Mouse (Mus musculus) midbrain, embryonic 14.5 days (tissue): ENCODE measurements around the gene Nf1. TPM values are rescaled to one million over a fixed set of nuclear protein-coding genes. Genes with fewer than 3 reads are reported as not detected.
A peak's percentile ranks its signal among the peaks of the same experiment; 100 is the strongest.

Experiments used
- ATAC-seq: fragments of 200-750 bp; cut with Nextera tagmentation; 2 replicates; pipeline ENCODE4 v1.8.0; 2017; ENCODE audit warnings: moderate number of reproducible peaks, moderate library complexity; ENCODE audit not compliant: low FRiP score, low TSS enrichment
- DNase-seq: peaks from one replicate; pipeline ENCODE4 v3.0.0-alpha.2; 2015
- H3K27ac ChIP-seq: fragments of 300-500 bp; sonication (generic); replicated peaks from 2 replicates; pipeline ENCODE4 v1.5.1; 2014; ENCODE audit warnings: mild to moderate bottlenecking, low read depth, low read length, moderate library complexity
- H3K27me3 ChIP-seq: fragments of 300-500 bp; sonication (generic); 2 replicates; pipeline ENCODE4 v1.6.1; 2014; ENCODE audit warnings: low read length, control low read depth, mixed read lengths; ENCODE audit not compliant: control insufficient read depth, insufficient read depth
- H3K36me3 ChIP-seq: fragments of 300-500 bp; sonication (generic); 2 replicates; pipeline ENCODE4 v1.6.1; 2014; ENCODE audit warnings: low read length, control low read depth; ENCODE audit not compliant: control insufficient read depth, insufficient read depth
- H3K4me1 ChIP-seq: fragments of 300-500 bp; sonication (generic); 2 replicates; pipeline ENCODE4 v1.6.1; 2014; ENCODE audit warnings: mild to moderate bottlenecking, antibody characterized with exemption, low read length, control low read depth; ENCODE audit not compliant: control insufficient read depth, insufficient read depth
- H3K4me2 ChIP-seq: fragments of 300-500 bp; sonication (generic); 2 replicates; pipeline ENCODE4 v1.6.1; 2014; ENCODE audit warnings: mild to moderate bottlenecking, low read length, moderate library complexity
- H3K4me3 ChIP-seq: fragments of 300-500 bp; sonication (generic); replicated peaks from 2 replicates; pipeline ENCODE4 v1.5.1; 2014; ENCODE audit warnings: low read depth, low read length
- H3K9ac ChIP-seq: fragments of 300-500 bp; sonication (generic); replicated peaks from 2 replicates; pipeline ENCODE4 v1.6.1; 2014; ENCODE audit warnings: mild to moderate bottlenecking, low read length, moderate library complexity
- H3K9me3 ChIP-seq: fragments of 300-500 bp; sonication (generic); 2 replicates; pipeline ENCODE4 v1.6.1; 2016; ENCODE audit warnings: low read length, control low read depth, mixed read lengths; ENCODE audit not compliant: control insufficient read depth
- WGBS: fragments of 180-500 bp; shearing (Covaris S2); extraction: QIAGEN DNeasy Blood & Tissue Kit; methylation state at CpG from one replicate; pipeline ENCODE4 v1.1.7; 2014; 5-methylcytosine and 5-hydroxymethylcytosine counted together
- polyA plus RNA-seq: library from polyadenylated mRNA; unstranded; fragments of >200 nt; fragmentation: Nextera tagmentation; extraction: Ambion mirVana; gene quantifications from 2 replicates; pipeline ENCODE4 v1.2.1, GENCODE M21; 2014

Gene Nf1
- polyA plus RNA-seq, 1 experiment from 2014 or later = 15.6 TPM

GRCm38 (mm10) chr11:79403625-79404319 is 64.3 kb downstream of the Nf1 start:
- no peaks in the 10 kb centered on the region for H3K4me1 ChIP-seq
- WGBS = 96% methylated on average over 6 of the region's 6 CpGs
- H3K9ac ChIP-seq = no peak overlapping the region
- H3K27me3 ChIP-seq = no peaks in the 10 kb centered on the region
- no peak overlapping the region for H3K4me3 ChIP-seq
- peaks cover 26% of the 10 kb centered on the region for H3K36me3 ChIP-seq
- ATAC-seq = no peak
- H3K4me2 ChIP-seq = no peak overlapping the region
- DNase-seq = no peak
- no peak overlapping the region for H3K27ac ChIP-seq
- no peaks in the 10 kb centered on the region for H3K9me3 ChIP-seq

GRCm38 (mm10) chr11:79413761-79414513 is 74.4 kb downstream of the Nf1 start:
- H3K9ac ChIP-seq = no peak overlapping the region
- H3K4me1 ChIP-seq = no peaks in the 10 kb centered on the region
- peaks cover 27% of the 10 kb centered on the region for H3K36me3 ChIP-seq
- no peak overlapping the region for H3K4me3 ChIP-seq
- 85% methylated on average over 7 of the region's 7 CpGs for WGBS
- DNase-seq (no peak), ATAC-seq (no peak)
- no peak overlapping the region for H3K4me2 ChIP-seq
- H3K27ac ChIP-seq = no peak overlapping the region
- H3K9me3 ChIP-seq = no peaks in the 10 kb centered on the region
- no peaks in the 10 kb centered on the region for H3K27me3 ChIP-seq

DNA sequence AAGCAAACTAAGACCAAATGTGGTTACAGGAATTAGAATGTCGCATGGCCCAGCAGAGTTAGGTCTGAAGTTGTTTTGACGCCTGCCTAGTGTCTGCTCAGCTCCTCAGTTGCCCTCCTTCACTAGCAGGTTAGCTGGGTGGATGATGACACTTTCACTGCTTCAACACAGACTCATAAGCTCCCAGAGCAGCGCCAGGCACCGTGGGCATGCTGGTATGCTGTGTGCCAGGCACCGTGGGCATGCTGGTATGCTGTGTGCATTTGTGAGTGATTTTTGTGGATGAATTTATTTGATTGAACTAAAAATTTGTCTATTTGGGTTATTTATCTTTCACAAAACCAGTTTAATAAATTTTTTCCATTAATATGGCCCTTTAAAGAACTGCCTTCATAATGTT is 83.0 kb downstream of the Nf1 start:
- ATAC-seq = no peak
- H3K36me3 ChIP-seq = 0 out of 2 replicates have a peak, but pooled peaks cover 19% of the 10 kb centered on the region
- H3K9me3 ChIP-seq = no peaks in the 10 kb centered on the region
- H3K27ac ChIP-seq = no peak overlapping the region
- H3K27me3 ChIP-seq = no peaks in the 10 kb centered on the region
- H3K4me2 ChIP-seq = no peak overlapping the region
- H3K9ac ChIP-seq = no peak overlapping the region
- 94% methylated on average over 5 of the region's 5 CpGs for WGBS
- DNase-seq = no peak
- no peak overlapping the region for H3K4me3 ChIP-seq
- H3K4me1 ChIP-seq = no peaks in the 10 kb centered on the region

GRCm38 (mm10) chr11:79426571-79426970 is 87.1 kb downstream of the Nf1 start:
- no peak for ATAC-seq
- WGBS = 69% methylated on average over 4 of the region's 4 CpGs
- H3K4me1 ChIP-seq = no peaks in the 10 kb centered on the region
- H3K27ac ChIP-seq = no peak overlapping the region
- H3K4me2 ChIP-seq = no peak overlapping the region
- no peaks in the 10 kb centered on the region for H3K27me3 ChIP-seq
- H3K4me3 ChIP-seq = no peak overlapping the region
- peaks cover 12% of the 10 kb centered on the region; the same call in 1 of the 2 replicates for H3K36me3 ChIP-seq
- no peak overlapping the region for H3K9ac ChIP-seq
- no peak for DNase-seq
- no peaks in the 10 kb centered on the region for H3K9me3 ChIP-seq

DNA sequence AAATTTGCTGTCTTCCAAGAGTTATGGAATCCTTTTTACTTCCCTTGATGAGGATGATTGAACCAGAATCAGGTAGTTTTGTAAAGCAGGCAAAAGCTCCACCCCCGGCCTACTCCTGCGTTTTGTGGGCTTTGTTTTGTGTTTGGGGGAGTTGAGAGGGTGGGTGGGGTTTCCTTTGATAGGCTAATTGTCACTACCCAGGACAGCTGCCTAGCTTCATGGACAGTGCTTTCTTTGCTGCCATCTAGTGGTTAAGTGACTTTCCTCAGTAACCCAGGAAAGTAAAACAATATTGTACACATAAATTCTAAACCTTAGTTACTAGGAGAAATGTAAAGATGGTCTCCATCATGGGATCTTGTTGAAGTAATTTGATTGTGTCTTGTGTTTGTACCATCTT is 88.1 kb downstream of the Nf1 start:
- 2% methylated on average over 2 of the region's 2 CpGs for WGBS
- ATAC-seq = no peak

DNA sequence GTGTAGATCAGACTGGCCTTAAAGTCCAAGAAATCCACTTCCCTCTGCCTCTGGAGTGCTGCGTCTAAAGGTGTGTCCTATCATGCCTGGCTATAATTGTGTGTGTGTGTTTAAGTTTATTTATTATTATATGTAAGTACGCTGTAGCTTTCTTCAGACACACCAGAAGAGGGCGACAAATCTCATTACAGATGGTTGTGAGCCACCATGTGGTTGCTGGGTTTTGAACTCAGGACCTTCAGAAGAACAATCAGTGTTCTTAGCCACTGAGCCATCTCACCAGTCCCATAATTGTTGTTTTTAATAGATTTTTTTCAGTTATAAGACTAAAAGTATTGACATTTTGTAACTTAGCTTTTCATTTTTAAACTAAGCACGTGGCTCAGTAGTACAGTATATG is 95.8 kb downstream of the Nf1 start:
- Histone ChIP-seq H3K4me3 (no peak overlapping the region), H3K4me2 (no peak overlapping the region), H3K9ac (no peak overlapping the region), H3K4me1 (no peaks in the 10 kb centered on the region), H3K36me3 (peaks cover 35% of the 10 kb centered on the region), H3K9me3 (no peaks in the 10 kb centered on the region), H3K27ac (no peak overlapping the region), H3K27me3 (no peaks in the 10 kb centered on the region)
- 87% methylated on average over 4 of the region's 4 CpGs for WGBS
- ATAC-seq (no peak), DNase-seq (no peak)

More for the DNA sequence above, 88.1 kb downstream of the Nf1 start:
- no peak overlapping the region for H3K9ac ChIP-seq
- H3K27ac ChIP-seq = no peak overlapping the region
- no peaks in the 10 kb centered on the region for H3K9me3 ChIP-seq
- no peaks in the 10 kb centered on the region for H3K4me1 ChIP-seq
- H3K4me2 ChIP-seq = no peak overlapping the region
- H3K27me3 ChIP-seq = no peaks in the 10 kb centered on the region
- DNase-seq = peak; percentile 84
- H3K36me3 ChIP-seq = peaks cover 13% of the 10 kb centered on the region; the same call in 1 of the 2 replicates
- no peak overlapping the region for H3K4me3 ChIP-seq

GRCm38 (mm10) chr11:79448361-79448760 is 108.9 kb downstream of the Nf1 start:
- no peak overlapping the region for H3K4me2 ChIP-seq
- H3K4me3 ChIP-seq = no peak overlapping the region
- peaks cover 63% of the 10 kb centered on the region for H3K36me3 ChIP-seq
- H3K27me3 ChIP-seq = no peaks in the 10 kb centered on the region
- no peak overlapping the region for H3K27ac ChIP-seq
- no peak overlapping the region for H3K9ac ChIP-seq
- no peaks in the 10 kb centered on the region for H3K4me1 ChIP-seq
- DNase-seq (no peak), ATAC-seq (no peak)
- H3K9me3 ChIP-seq = no peaks in the 10 kb centered on the region

DNA sequence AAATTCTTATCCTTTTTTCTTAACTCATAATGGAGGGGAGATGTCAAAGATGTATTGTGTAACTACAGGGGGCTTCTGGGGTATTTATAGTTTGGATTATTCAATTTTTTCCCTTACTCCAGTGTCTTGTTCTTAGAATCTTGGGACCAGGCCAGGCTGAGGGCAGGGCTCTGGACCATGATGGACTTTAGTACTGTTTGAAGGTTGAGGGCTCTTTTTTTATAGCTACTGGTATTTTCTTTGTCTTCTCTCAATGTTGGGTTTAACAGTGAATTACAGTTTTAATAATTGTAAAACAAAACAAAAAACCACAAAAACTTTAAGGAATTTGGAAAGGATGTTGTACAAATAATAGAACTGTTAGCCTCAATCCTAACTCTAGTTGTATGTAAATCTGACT is 113.5 kb downstream of the Nf1 start:
- Histone ChIP-seq H3K36me3 (peaks cover 56% of the 10 kb centered on the region), H3K9ac (no peak overlapping the region), H3K27me3 (no peaks in the 10 kb centered on the region), H3K4me1 (no peaks in the 10 kb centered on the region), H3K4me2 (no peak overlapping the region), H3K9me3 (no peaks in the 10 kb centered on the region), H3K27ac (no peak overlapping the region), H3K4me3 (no peak overlapping the region)
- no peak for DNase-seq
- no peak for ATAC-seq

GRCm38 (mm10) chr11:79457928-79458327 is 118.4 kb downstream of the Nf1 start:
- H3K9me3 ChIP-seq = no peaks in the 10 kb centered on the region
- DNase-seq (no peak), ATAC-seq (no peak)
- H3K4me1 ChIP-seq = no peaks in the 10 kb centered on the region
- H3K9ac ChIP-seq = no peak overlapping the region
- H3K4me2 ChIP-seq = no peak overlapping the region
- no peaks in the 10 kb centered on the region for H3K27me3 ChIP-seq
- peaks cover 57% of the 10 kb centered on the region for H3K36me3 ChIP-seq
- 96% methylated on average over 3 of the region's 3 CpGs for WGBS
- H3K27ac ChIP-seq = no peak overlapping the region
- no peak overlapping the region for H3K4me3 ChIP-seq
